Mouse (Mus musculus) heart, postnatal 10 days (tissue): Measurements from ENCODE around the gene Rfx1. TPM values are rescaled to one million over a fixed set of nuclear protein-coding genes. Genes with fewer than 3 reads are reported as not detected.

ENCODE experiments used
- DNase-seq, 2 experiments: peaks; one replicate each; pipeline ENCODE4 v3.0.0; 2021
- intact Hi-C: fragments of 180-260 bp; cut with DNase I; formaldehyde crosslinking; loops from one replicate; pipeline ENCODE4 v1.15.1; 2025
- total RNA-seq, 2 experiments: library from RNA; stranded (reverse); gene quantifications; 2 replicates each; pipeline ENCODE4 v1.2.3; 2021

Gene Rfx1
- 10 to 100 TPM; 12.4 to 15.4 TPM for total RNA-seq

DNA sequence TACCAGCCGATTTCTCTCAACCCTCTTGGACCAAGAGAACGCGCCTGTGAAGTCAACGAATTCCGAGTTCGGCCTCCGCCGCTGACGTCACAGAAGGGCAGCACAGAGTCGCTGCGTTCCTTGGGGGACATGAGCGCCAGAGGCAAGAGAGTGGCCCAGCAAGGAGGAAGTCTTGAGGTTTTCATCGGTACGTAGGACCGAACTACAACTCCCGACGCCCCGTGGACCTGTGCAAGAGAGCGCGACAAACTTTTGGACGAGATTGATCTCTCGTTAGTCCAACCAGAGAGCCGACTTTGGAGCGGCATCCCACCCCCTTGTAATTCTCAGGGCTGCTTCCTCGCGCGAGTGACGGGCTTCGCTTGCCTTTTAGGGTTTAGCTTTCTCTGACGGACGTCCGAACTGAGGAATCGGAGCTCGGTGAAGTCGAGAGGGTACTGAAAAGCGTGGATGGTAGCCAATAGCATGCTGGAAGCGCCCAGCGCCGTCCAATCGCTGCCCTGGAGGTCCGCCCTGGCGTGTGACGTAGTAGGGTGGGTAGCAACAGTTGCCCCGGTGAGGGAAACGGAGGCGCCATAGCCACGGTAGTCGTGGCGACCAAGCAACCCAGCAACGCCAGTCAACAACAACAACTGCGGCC is at the start of gene Rfx1:
Gene Rfx1 (plus strand): TSS at position 544 of the 640 bp plus-strand sequence.
- DNase-seq = peak; percentile 100
- intact Hi-C loops = loop anchor here (5.0 kb wide), 1 partner anchor 59 kb away; no protein-coding TSS in a partner anchor

DNA sequence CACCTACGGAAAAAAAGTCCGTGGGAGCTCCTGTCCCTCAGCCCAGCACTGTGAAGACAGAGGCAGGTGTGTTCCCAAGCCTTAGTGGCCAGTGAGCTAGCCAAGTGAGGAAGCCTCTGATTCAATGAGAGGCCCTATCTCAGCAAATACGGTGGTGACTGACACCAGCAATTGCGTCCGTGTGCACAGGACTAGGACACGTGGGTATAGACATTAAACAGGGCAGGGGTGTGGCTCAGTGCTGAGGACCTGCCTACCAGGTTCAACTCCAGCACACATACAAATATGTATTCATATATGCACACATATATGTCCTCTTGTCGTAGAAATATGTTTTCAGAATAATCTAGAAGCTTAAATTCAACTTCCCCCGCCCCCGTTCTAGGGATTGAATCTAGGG is 46.9 kb upstream of the Rfx1 start:
- intact Hi-C loops = loop anchor here (5.0 kb wide), 1 partner anchor 208 kb away; no protein-coding TSS in a partner anchor
- no peak for DNase-seq

DNA sequence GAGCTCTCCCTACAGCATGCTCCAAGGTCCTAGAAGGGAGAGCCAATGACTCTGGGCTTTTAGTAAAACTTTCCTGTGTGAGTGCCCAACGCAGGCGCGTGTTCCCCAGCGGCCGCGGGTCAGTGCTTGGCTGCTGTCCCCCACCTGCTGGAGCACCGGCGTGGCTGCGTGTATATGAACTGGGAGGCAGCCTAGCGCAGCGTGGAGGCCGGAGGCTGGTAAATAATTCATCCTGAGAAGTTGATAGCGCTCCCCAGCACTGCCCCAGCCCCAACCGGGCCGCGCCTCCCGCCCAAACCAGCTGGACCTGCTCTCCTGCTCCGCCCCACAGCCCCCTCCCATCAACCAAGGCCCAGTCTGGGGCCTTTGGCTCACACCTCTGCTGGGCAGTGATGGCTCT is 45.5 kb upstream of the Rfx1 start, which contains the start of gene Palm3:
Gene Palm3 (plus strand): TSS at position 376 of the 400 bp plus-strand sequence.
- DNase-seq = no peak
- intact Hi-C loops = loop anchor here (5.0 kb wide), 1 partner anchor 206 kb away; no protein-coding TSS in a partner anchor

DNA sequence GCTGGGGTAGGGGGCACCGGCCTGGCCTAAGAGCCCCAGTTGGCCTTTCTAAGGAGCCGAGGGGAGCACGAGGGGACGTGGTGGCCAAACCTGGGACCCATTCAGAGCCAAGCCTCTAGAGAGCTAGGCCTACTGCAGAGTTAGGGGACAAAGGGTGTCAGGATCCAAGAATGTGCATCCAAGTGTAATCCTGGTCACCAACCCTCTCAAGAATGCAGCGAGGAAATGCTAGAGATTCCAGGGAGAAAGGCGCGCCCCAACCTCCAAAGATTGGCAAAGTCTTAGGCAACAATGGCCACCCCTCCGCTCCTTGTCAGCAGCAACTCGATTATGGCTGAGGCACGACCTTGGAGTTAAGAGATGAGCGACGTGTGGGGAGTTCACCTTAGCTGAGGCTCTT is 45.1 kb upstream of the Rfx1 start:
- intact Hi-C loops = loop anchor here (5.0 kb wide), 1 partner anchor 206 kb away; no protein-coding TSS in a partner anchor
- DNase-seq = no peak

DNA sequence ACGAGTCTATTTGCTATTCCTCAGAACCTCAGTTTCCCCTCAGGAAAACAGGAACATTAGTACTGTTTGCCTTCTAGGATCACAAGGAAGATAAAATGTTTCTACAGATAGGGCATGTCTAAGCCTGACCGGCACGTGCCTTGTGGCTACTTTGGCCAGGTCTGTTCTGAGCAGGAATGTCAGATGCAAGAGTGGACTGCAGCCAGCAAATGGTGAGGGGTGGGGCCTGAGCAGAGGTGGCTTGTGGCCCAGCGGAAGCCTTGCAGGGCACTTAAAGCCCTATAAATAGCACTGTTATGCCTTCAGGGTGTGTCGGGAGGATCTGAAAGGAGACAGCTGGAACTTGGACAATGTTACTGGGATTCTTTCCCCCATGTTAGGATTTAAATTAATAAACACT is 43.5 kb upstream of the Rfx1 start:
- DNase-seq = peak; percentile 90 to 92
- intact Hi-C loops = loop anchor here (5.0 kb wide), 1 partner anchor 204 kb away; no protein-coding TSS in a partner anchor

DNA sequence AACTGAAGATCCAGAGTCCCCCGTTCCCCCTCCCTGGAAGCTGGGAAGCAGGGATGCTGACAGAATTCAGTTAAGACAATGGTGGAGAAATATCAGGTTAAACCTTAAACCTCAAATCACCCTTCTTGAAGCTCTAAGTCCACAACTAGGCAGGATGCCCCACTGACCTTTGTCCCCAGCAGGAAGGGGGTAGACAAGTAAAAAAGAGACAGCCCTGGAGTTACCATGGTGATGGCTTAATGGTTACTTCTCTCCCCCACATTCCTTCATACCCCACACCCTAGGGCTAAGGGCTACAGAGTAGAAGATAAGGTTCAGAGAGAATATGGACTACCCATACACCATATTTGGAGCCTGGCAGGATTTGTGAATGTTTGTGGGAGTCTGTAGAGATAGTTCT is 43.0 kb upstream of the Rfx1 start:
- no peak for DNase-seq
- intact Hi-C loops = loop anchor here (5.0 kb wide), 1 partner anchor 204 kb away; no protein-coding TSS in a partner anchor

DNA sequence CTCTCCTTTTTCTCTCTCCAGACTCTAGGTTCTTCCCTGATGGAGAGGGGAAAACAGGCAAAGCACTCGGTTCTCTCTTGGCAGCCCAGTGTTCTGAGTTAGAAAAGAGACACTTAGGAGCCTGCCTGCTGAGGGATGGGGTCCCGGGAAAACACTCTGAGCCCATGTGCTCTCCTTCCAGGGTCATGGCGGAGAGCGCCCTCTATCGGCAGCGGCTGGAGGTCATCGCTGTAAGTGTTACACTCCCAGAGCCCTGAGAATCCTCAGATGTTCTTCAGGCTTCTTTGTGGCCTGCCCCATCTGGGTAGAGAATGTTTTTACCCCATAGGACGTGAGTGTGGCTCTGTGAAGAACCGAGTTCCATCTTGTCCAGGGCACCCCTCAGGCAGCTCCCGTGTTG is 42.5 kb upstream of the Rfx1 start:
- peak; percentile 59 to 75 for DNase-seq
- intact Hi-C loops = loop anchor here (5.0 kb wide), 1 partner anchor 203 kb away; no protein-coding TSS in a partner anchor

DNA sequence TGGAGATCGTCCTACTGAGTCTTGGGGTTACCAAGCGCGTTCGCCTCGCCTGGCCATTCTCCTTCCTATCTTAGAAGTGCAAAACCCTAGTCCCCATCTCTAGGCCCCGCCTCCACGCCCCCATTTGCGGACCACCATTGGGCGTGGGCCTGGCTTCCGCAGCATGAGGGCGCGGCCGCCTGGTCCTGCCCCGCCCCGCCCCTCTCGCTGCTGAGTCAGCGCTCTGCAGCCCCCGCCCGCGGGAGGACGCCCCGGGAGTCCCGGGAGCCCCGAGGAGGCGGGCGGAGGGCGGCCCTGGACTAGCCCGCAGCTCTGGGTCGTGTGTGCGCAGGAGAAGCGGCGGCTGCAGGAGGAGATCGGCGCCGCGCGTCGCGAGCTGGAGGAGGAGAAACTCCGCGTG is 40.8 kb upstream of the Rfx1 start:
- intact Hi-C loops = no loop called here
- peak in 1 of 2 experiments; percentile 55 for DNase-seq

DNA sequence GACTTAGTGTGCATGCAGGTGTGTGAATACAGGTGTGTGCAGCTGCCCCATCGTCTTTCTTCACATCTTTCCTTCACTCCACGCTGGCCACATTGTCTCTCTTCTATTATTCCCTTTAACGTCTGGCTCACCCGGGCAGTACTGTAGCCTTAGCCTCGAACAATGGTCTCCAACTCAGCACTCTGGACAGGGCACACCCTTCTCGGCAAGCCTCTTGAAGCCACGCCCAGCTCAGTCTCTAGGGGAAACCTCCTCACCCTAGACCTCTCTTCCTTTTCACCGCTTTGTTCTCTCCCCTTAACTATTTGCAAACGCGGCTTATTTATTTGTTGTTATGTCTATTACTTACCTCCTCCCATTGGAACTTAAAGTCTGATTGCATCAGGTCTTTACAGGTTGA is 39.2 kb upstream of the Rfx1 start:
- DNase-seq = no peak
- intact Hi-C loops = no loop called here

DNA sequence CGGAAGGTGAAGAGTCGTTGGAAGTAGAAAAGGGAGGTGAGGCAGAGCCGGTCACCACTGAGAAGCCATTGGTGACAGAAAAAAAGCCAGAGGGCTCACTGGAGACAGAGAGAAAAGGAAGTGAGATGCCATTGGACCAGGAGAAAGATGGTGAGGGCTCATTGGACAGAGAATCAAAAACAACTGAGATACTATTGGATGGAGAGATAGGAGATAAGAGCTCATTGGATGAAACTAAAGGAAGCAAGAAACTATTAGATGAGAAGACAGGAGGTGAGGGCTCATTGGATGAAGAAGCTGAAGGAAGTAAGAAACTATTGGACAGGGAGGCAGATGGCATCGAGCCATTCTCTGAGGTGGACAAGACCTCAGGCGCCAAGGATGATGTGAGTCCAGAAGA is 37.4 kb upstream of the Rfx1 start:
- intact Hi-C loops = no loop called here
- no peak for DNase-seq

DNA sequence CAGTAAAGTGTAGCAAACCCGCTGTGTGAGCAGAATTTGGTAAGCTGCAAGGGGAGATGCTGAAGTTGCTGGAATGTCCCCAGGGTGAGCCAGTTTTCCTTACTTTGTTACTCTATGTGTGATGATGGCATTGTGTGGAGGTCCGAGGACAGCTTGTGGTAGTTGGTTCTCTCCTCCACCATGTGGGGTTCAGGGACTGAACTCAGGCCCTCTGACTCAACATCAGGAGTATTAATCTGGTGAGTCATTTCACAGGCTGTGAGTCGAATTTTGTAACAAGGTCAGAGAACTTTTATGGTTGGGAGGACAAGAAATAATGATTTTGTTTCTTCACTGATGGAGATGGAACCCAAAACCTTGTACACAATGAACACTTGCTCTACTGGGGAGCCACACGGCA is 33.9 kb upstream of the Rfx1 start:
- intact Hi-C loops = no loop called here
- no peak for DNase-seq

DNA sequence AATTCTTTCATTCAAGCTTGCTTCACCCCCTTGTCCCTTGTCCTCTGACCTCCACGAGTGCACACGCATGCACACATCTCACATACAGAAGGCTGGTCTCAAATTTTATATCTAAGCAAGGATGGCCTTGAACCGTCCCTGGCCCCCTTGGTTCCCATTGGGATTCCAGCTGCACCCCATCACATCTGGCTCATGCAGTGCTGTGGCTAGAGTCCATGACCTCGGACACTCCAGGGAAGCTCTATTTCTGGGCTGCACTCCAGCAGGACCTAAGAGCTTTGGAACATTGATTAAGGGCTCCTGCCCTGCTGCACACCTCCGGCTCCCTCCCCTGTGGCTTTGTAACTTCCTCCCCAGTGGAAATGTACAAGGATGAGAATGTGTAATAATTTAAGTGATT is 28.6 kb upstream of the Rfx1 start:
- peak; percentile 68 to 71 for DNase-seq
- intact Hi-C loops = loop anchor here (5.0 kb wide), 1 partner anchor 54 kb away; no protein-coding TSS in a partner anchor

DNA sequence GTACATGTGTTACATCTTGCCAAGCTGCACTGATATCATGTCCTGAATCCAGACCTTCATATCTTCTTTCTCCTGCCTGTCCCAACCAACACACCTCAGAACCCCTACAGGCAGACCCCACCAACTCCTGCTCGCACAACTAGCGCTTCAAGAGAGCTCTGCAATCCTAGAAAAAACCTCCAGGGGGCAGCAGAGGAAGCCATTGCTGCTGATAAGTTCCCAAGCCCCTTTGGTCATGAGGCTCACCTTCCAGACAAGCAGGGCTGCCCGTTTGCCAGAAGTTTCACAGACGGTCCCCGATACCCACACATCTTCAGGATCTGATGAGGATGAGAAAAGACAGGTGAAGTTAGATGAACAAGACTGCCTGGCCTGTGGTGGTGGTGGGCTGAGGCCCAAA is 27.6 kb upstream of the Rfx1 start:
- peak; percentile 82 to 87 for DNase-seq
- intact Hi-C loops = loop anchor here (1.0 to 5.0 kb wide), 2 partner anchors 53 to 246 kb away; no protein-coding TSS in a partner anchor

DNA sequence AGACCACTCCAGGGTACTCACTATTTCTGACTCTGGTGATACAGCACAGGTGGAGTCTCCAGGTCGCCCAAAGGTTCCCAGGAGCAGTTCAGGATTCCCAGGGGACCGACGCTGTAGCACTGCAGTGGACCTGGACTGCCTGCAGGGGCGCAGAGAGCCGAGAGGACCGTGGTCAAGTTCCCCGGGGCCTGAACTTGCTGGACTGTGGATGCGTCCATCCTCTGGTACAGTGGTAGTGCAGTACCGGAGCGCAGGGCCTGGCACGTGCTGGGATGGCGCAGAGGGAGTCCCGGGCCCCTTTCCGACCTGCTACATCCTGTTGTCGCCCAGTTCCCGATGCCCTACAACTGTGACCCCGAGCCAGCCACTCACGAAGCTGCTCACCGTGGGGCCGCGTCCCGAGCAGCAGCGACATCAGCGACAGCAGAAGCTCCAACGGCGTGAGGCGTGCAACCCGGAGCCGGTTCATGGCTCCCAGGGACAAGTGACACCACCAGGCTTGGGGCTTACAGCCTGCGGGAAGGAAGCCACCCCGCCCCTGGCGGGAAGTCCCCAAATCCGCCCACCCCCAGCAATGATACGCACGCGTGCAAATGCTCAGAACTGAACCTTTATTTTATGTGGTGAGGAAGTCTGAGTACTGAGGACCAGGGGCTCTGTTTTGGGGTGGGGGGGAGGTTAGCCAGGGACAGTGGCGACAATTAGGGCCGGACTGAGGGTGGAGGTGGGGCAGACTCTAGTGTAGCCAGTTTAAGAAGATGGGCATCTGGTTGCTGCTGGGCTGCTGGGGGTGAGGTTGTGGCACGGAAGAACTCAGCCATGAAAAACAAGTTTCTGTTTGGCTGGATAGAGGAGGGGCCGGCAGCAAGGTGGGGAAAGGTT is 24.3 kb upstream of the Rfx1 start, which contains the start of gene Il27ra:
Gene Il27ra (minus strand): TSS at position 524 of the 882 bp plus-strand sequence.
- DNase-seq = peak; percentile 79 to 86
- intact Hi-C loops = loop anchor here (2.0 to 5.0 kb wide), 2 partner anchors 22 to 315 kb away; partner anchors contain the start of gene Gm10643

DNA sequence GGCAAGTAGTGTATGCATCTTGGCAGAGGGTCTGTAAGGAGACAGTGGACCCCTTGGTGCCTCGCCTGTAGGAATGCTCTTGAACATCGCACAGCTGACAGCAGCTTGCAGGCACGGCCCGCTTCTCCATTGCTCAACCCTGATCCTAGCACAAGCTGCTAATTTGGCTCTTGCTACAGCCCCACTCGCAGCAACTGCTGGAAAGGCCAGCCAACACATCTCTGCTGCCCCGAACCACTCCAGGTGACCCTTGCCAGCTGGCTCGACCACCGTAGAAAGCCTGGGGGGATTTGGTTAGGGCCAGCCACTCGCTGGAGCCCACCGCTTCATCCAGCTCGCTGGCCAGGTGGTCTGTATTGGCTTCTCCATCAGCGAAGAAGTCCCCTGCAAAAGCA is 23.7 kb upstream of the Rfx1 start:
- peak; percentile 41 to 47 for DNase-seq
- intact Hi-C loops = loop anchor here (2.0 to 5.0 kb wide), 2 partner anchors 22 to 314 kb away; partner anchors contain the start of gene Gm10643

DNA sequence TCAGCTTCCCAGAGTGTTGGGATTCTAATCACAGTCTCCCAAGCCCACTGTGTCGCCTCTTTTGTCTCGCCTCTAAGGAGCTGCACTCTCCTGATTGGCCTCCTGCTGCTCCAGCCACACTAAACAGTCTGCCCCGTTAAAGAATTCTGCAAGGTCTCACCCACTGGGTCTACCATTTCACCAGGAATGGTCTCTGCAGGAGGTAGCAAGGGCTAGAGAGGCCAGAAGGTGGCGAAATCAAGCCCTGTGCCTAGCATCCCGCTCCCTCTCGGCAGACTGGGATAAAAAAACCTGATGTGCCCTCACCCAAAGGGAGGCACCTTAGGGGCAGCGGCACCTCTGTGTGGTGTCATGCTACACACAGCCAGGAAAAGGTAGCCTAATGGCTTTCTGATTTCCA is 22.5 kb upstream of the Rfx1 start:
- intact Hi-C loops = loop anchor here (5.0 kb wide), 1 partner anchor 313 kb away; no protein-coding TSS in a partner anchor
- no peak for DNase-seq

DNA sequence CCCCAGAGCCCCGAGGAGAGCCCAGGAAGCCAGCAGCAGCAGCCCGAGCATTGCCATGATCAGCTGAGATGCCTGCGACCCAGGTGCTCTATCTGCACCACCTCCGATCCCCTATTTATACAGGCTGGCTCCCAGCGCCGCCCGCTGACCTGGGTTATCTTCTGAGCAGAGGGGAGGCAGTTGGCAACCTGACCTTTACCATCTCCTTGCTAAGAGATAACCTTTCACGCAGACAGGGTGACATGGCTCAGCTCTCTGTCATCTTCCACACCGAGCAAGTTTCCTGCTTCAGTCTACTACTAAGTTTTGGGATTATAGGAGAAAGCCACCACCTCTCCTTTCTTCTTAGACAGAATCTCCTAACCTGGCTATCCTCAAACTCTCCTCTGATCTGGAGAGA is 21.7 kb upstream of the Rfx1 start, which contains the start of gene Rln3:
Gene Rln3 (minus strand): TSS at position 101 of the 400 bp plus-strand sequence.
- intact Hi-C loops = loop anchor here (5.0 kb wide), 1 partner anchor 312 kb away; no protein-coding TSS in a partner anchor
- no peak for DNase-seq

DNA sequence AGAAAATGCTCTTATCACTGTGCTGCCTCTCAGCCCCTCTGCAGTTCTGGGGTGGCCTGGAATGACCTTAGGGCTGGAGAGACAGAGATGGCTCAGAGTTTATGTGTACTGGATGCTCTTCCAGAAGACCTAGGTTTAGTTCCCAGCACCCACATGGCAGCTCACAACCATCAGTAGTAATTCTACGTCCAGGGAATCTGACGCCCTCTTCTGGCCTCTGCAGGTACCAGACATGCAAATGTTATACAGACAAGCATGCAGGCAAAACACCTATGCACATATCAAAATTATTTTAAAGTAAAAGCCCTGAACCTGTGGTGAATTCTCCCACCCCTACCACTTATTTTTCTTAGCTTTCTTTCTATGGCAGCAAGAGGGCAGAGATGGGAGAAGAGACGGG is 20.1 kb upstream of the Rfx1 start:
- intact Hi-C loops = no loop called here
- no peak for DNase-seq

DNA sequence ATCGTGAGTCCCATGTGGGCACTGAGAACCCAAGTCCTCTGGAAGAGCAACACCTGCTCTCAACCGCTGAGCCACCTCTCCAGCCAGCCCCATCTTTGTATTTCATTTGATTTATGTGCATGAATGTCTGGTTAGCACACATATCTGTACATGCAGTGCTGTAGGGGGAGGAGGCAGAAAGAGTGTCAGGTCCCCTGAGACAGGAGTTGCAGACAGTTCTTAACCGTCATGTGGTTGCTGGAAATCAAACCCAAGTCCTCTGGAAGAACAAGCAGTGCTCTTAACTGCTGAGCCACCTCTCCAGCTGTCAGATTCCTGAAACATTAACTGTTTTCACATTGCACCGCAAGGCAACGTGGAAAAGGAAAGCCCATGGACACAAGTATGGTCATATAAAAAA is 18.5 kb upstream of the Rfx1 start:
- intact Hi-C loops = no loop called here
- DNase-seq = no peak

DNA sequence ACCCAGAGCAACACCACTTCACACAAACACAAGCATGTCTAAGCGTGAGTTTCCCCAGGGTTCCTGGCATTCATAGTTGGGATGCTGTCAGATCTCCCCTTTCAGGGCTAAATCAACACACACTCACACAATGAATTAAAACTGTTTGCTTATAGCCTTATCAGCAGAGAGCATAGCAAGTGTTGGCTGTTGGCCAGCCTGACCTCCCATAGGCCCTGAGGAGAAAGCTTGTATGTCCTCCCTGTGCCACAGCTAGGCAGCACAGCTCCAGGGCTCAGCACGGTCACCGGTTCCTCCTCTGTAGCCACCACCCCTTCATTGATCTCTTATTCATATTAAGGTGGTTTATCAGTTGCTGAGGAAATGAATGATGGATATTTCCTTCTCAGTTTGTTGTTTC is 13.9 kb upstream of the Rfx1 start:
- DNase-seq = no peak
- intact Hi-C loops = no loop called here

DNA sequence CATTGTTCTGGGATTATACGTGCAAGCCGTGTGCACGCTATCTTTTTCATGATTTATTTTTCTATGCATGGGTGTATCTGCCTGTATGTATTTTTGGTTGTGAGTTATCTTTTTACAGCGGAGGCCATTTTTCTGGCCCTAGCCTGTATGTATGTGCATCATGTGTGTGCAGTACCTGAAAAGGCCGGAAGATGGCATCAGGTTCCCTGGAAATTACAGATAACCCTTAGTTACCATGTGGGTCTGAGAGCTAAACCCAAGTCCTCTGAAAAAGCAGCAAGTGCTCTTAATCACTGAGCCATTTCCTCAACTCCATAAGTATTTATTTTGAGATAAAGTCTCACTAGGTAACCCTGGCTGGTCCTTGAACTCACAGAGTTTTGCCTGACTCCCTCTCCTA is 13.4 kb upstream of the Rfx1 start:
- no peak for DNase-seq
- intact Hi-C loops = no loop called here
